Mouse (Mus musculus) liver, embryonic 11.5 days (tissue): ENCODE data around the gene Rgs3. TPM values are rescaled to one million over a fixed set of nuclear protein-coding genes. Genes with fewer than 3 reads are reported as not detected.
"Not testable (repeated sequence)": the region's sequence is repeated elsewhere in the genome, so short reads cannot be mapped to it uniquely, and the experiment has no call there.

Source experiments
- ATAC-seq: fragments of 200-750 bp; cut with Nextera tagmentation; replicated peaks from 2 replicates; pipeline ENCODE4 v1.8.0; 2017; ENCODE audit warnings: moderate number of reproducible peaks, mild to moderate bottlenecking, moderate TSS enrichment, moderate library complexity; ENCODE audit not compliant: low FRiP score
- DNase-seq: peaks from one replicate; pipeline ENCODE4 v3.0.0-alpha.2; 2017; ENCODE audit warnings: low spot score
- H3K27ac ChIP-seq: fragments of 300-500 bp; sonication (generic); 2 replicates; pipeline ENCODE4 v1.5.1; 2014; ENCODE audit warnings: mild to moderate bottlenecking, low read depth, low read length, control low read depth
- H3K27me3 ChIP-seq: fragments of 300-500 bp; sonication (generic); replicated peaks from 2 replicates; pipeline ENCODE4 v1.6.1; 2014; ENCODE audit warnings: low read length, mixed read lengths; ENCODE audit not compliant: control insufficient read depth, insufficient read depth
- H3K36me3 ChIP-seq: fragments of 300-500 bp; sonication (generic); 2 replicates; pipeline ENCODE4 v1.6.1; 2014; ENCODE audit warnings: mild to moderate bottlenecking, low read length, moderate library complexity, mixed read lengths; ENCODE audit not compliant: control insufficient read depth, insufficient read depth
- H3K4me1 ChIP-seq: fragments of 300-500 bp; sonication (generic); replicated peaks from 2 replicates; pipeline ENCODE4 v1.6.1; 2014; ENCODE audit warnings: low read length, mixed read lengths; ENCODE audit not compliant: control insufficient read depth, insufficient read depth
- H3K4me2 ChIP-seq: fragments of 300-500 bp; sonication (generic); 2 replicates; pipeline ENCODE4 v1.6.1; 2014; ENCODE audit warnings: mild to moderate bottlenecking, control low read depth, moderate library complexity
- H3K4me3 ChIP-seq: fragments of 300-500 bp; sonication (generic); 2 replicates; pipeline ENCODE4 v1.5.1; 2014; ENCODE audit warnings: low read depth, low read length, control low read depth
- H3K9ac ChIP-seq: fragments of 300-500 bp; sonication (generic); 2 replicates; pipeline ENCODE4 v1.6.1; 2014; ENCODE audit warnings: low read depth, low read length, control low read depth
- H3K9me3 ChIP-seq: fragments of 300-500 bp; sonication (generic); 2 replicates; pipeline ENCODE4 v1.6.1; 2016; ENCODE audit warnings: low read length, inconsistent platforms, mixed read lengths; ENCODE audit not compliant: control insufficient read depth
- WGBS: fragments of 180-500 bp; shearing (Covaris S2); extraction: QIAGEN DNeasy Blood & Tissue Kit; methylation state at CpG from one replicate; pipeline ENCODE4 v1.1.7; 2014; 5-methylcytosine and 5-hydroxymethylcytosine counted together
- polyA plus RNA-seq: library from polyadenylated mRNA; unstranded; fragments of >200 nt; fragmentation: Nextera tagmentation; extraction: Ambion mirVana; gene quantifications from 2 replicates; pipeline ENCODE4 v1.2.1, GENCODE M21; 2014

Rgs3 gene
- polyA plus RNA-seq, 1 experiment from 2014 or later = 12.3 TPM

GRCm38 (mm10) chr4:62583265-62584092 lies 23.8 kb downstream of the Rgs3 start:
- Histone ChIP-seq H3K9ac (no peak overlapping the region), H3K4me3 (peak overlapping the region; percentile 41), H3K9me3 (no peaks in the 10 kb centered on the region), H3K27ac (no peak overlapping the region), H3K4me2 (peak overlapping the region; percentile 65), H3K36me3 (no peaks in the 10 kb centered on the region), H3K27me3 (peaks cover 34% of the 10 kb centered on the region), H3K4me1 (no peaks in the 10 kb centered on the region)
- no peak for DNase-seq
- WGBS = 8% methylated on average over 42 of the region's 42 CpGs
- ATAC-seq = no peak

GRCm38 (mm10) chr4:62587067-62587466 lies 27.4 kb downstream of the Rgs3 start:
- 75% methylated on average over 8 of the region's 8 CpGs for WGBS
- DNase-seq (no peak), ATAC-seq (no peak)
- Histone ChIP-seq H3K27ac (no peak overlapping the region), H3K36me3 (no peaks in the 10 kb centered on the region), H3K27me3 (peaks cover 30% of the 10 kb centered on the region), H3K9ac (no peak overlapping the region), H3K4me3 (no peak overlapping the region), H3K9me3 (no peaks in the 10 kb centered on the region), H3K4me2 (no peak overlapping the region), H3K4me1 (no peaks in the 10 kb centered on the region)

GRCm38 (mm10) chr4:62590878-62591277 lies 31.2 kb downstream of the Rgs3 start:
- ATAC-seq (no peak), DNase-seq (no peak)
- Histone ChIP-seq H3K4me1 (no peaks in the 10 kb centered on the region), H3K9ac (no peak overlapping the region), H3K27ac (no peak overlapping the region), H3K9me3 (no peaks in the 10 kb centered on the region), H3K4me2 (no peak overlapping the region), H3K4me3 (no peak overlapping the region), H3K27me3 (no peaks in the 10 kb centered on the region), H3K36me3 (no peaks in the 10 kb centered on the region)
- 88% methylated on average over 1 of the region's 1 CpGs for WGBS

GRCm38 (mm10) chr4:62591326-62591725 lies 31.7 kb downstream of the Rgs3 start:
- DNase-seq = no peak
- Histone ChIP-seq H3K4me1 (no peaks in the 10 kb centered on the region), H3K4me3 (no peak overlapping the region), H3K4me2 (no peak overlapping the region), H3K27me3 (no peaks in the 10 kb centered on the region), H3K36me3 (no peaks in the 10 kb centered on the region), H3K9me3 (no peaks in the 10 kb centered on the region), H3K27ac (no peak overlapping the region), H3K9ac (0 out of 2 replicates have a peak overlapping the region, but pooled peaks have one; percentile 17)
- no peak; the same call in 1 of the 2 replicates for ATAC-seq
- 7% methylated on average over 11 of the region's 11 CpGs for WGBS

- not testable (repeated sequence) for H3K4me1 ChIP-seq, H3K27ac ChIP-seq, H3K4me3 ChIP-seq, DNase-seq, ATAC-seq, H3K9me3 ChIP-seq, H3K27me3 ChIP-seq, H3K36me3 ChIP-seq, H3K4me2 ChIP-seq, H3K9ac ChIP-seq
- 80% methylated on average over 24 of the region's 24 CpGs for WGBS
Measured at GRCm38 (mm10) chr4:62593546-62594240, 34.0 kb downstream of the Rgs3 start.

- no peak overlapping the region for H3K4me2 ChIP-seq
- no peak overlapping the region for H3K27ac ChIP-seq
- no peaks in the 10 kb centered on the region for H3K36me3 ChIP-seq
- ATAC-seq (no peak), DNase-seq (no peak)
- H3K9ac ChIP-seq = no peak overlapping the region
- H3K4me1 ChIP-seq = no peaks in the 10 kb centered on the region
- no peak overlapping the region for H3K4me3 ChIP-seq
- WGBS = 82% methylated on average over 5 of the region's 5 CpGs
- H3K9me3 ChIP-seq = no peaks in the 10 kb centered on the region
- no peaks in the 10 kb centered on the region for H3K27me3 ChIP-seq
Measured at GRCm38 (mm10) chr4:62594442-62594841, 34.8 kb downstream of the Rgs3 start.

GRCm38 (mm10) chr4:62596051-62596450 lies 36.4 kb downstream of the Rgs3 start:
- no peaks in the 10 kb centered on the region for H3K36me3 ChIP-seq
- no peak overlapping the region for H3K4me3 ChIP-seq
- ATAC-seq (no peak), DNase-seq (no peak)
- no peak overlapping the region for H3K27ac ChIP-seq
- no peak overlapping the region for H3K4me2 ChIP-seq
- H3K27me3 ChIP-seq = no peaks in the 10 kb centered on the region
- 64% methylated on average over 5 of the region's 5 CpGs for WGBS
- H3K9ac ChIP-seq = no peak overlapping the region
- no peaks in the 10 kb centered on the region for H3K9me3 ChIP-seq
- no peaks in the 10 kb centered on the region for H3K4me1 ChIP-seq

- ATAC-seq (no peak), DNase-seq (no peak)
- H3K36me3 ChIP-seq = no peaks in the 10 kb centered on the region
- no peak overlapping the region for H3K4me3 ChIP-seq
- H3K4me1 ChIP-seq = no peaks in the 10 kb centered on the region
- H3K4me2 ChIP-seq = no peak overlapping the region
- no peak overlapping the region for H3K9ac ChIP-seq
- H3K9me3 ChIP-seq = no peaks in the 10 kb centered on the region
- H3K27ac ChIP-seq = no peak overlapping the region
- 48% methylated on average over 1 of the region's 1 CpGs for WGBS
- no peaks in the 10 kb centered on the region for H3K27me3 ChIP-seq
Measured at GRCm38 (mm10) chr4:62600549-62600948, 40.9 kb downstream of the Rgs3 start.
